Mouse (Mus musculus) brain, embryonic 14.5 days (tissue): ENCODE data around the gene Zfp937.
"Not testable (repeated sequence)": the region's sequence is repeated elsewhere in the genome, so short reads cannot be mapped to it uniquely, and the experiment has no call there.

Experiments used
- CTCF ChIP-seq: fragments of 200-500 bp; IDR thresholded peaks from 2 replicates; pipeline ENCODE4 v1.5.1; 2012; ENCODE audit warnings: inconsistent platforms, mild to moderate bottlenecking, moderate library complexity, borderline replicate concordance; ENCODE audit not compliant: insufficient read depth, insufficient read length; ENCODE audit errors: extremely low read depth
- POLR2A ChIP-seq: fragments of 200-500 bp; IDR thresholded peaks from 2 replicates; pipeline ENCODE4 v1.6.1; 2012; ENCODE audit warnings: mild to moderate bottlenecking, inconsistent platforms, borderline replicate concordance; ENCODE audit not compliant: poor library complexity, insufficient read depth, insufficient read length, severe bottlenecking; ENCODE audit errors: extremely low read depth

DNA sequence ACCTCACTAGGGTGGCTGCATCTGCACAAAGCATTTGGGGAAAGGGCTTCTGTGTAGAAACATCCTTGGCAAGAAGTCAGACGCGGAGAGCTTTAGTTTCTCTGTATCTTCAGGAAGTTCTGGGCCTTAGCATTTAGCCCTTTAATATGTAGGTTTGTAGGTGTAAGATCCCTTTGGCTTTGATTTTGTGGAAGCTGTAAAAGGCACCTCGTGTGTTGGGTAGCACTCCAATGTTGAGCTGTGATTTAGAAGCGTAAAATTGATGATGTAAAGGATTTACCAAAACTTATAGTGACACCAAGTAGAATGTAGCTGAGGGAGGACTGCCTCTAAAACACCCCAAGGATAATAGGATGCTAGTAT is 471 bp downstream of the Zfp937 start:
- TF ChIP-seq CTCF, POLR2A: not testable (repeated sequence)
